Mouse (Mus musculus) kidney, embryonic 14.5 days (tissue): ENCODE measurements at regions not wholly inside any gene's neighbourhood (a gene's known extent, or its start where the extent isn't known, plus 50 kb on each side); places are given as distances from the start of the nearest gene placed in this dataset.

Experiments used
- ATAC-seq: fragments of 200-750 bp; cut with Nextera tagmentation; 2 replicates; pipeline ENCODE4 v1.8.0; 2017; ENCODE audit warnings: moderate number of reproducible peaks, mild to moderate bottlenecking, moderate TSS enrichment, moderate library complexity; ENCODE audit not compliant: low FRiP score, low TSS enrichment
- H3K27ac ChIP-seq: fragments of 300-500 bp; sonication (generic); 2 replicates; pipeline ENCODE4 v1.5.1; 2014; ENCODE audit warnings: low read depth, mild to moderate bottlenecking, low read length, moderate library complexity, mixed read lengths
- H3K27me3 ChIP-seq: fragments of 300-500 bp; sonication (generic); 2 replicates; pipeline ENCODE4 v1.6.1; 2014; ENCODE audit warnings: mild to moderate bottlenecking, low read length; ENCODE audit not compliant: control insufficient read depth, insufficient read depth
- H3K36me3 ChIP-seq: fragments of 300-500 bp; sonication (generic); 2 replicates; pipeline ENCODE4 v1.6.1; 2014; ENCODE audit warnings: low read length, mixed read lengths; ENCODE audit not compliant: control insufficient read depth, insufficient read depth
- H3K4me1 ChIP-seq: fragments of 300-500 bp; sonication (generic); 2 replicates; pipeline ENCODE4 v1.6.1; 2014; ENCODE audit warnings: low read length, mixed read lengths; ENCODE audit not compliant: control insufficient read depth, insufficient read depth
- H3K4me2 ChIP-seq: fragments of 300-500 bp; sonication (generic); replicated peaks from 2 replicates; pipeline ENCODE4 v1.6.1; 2014; ENCODE audit warnings: low read depth, mild to moderate bottlenecking, low read length
- H3K4me3 ChIP-seq: fragments of 300-500 bp; sonication (generic); 2 replicates; pipeline ENCODE4 v1.5.1; 2014; ENCODE audit warnings: mild to moderate bottlenecking, low read length
- H3K9ac ChIP-seq: fragments of 300-500 bp; sonication (generic); 2 replicates; pipeline ENCODE4 v1.6.1; 2014; ENCODE audit warnings: low read depth, mild to moderate bottlenecking, low read length, moderate library complexity
- H3K9me3 ChIP-seq: fragments of 300-500 bp; sonication (generic); 2 replicates; pipeline ENCODE4 v1.6.1; 2016; ENCODE audit warnings: low read length; ENCODE audit not compliant: control insufficient read depth
- WGBS: fragments of 180-500 bp; shearing (Covaris S2); extraction: QIAGEN DNeasy Blood & Tissue Kit; methylation state at CpG from one replicate; pipeline ENCODE4 v1.1.7; 2014; 5-methylcytosine and 5-hydroxymethylcytosine counted together

GRCm38 (mm10) chr4:95434543-95434942 lies 122.8 kb upstream of the Fggy start:
- Histone ChIP-seq H3K27ac (peak overlapping the region; percentile 24; the same call in 1 of the 2 replicates), H3K9ac (no peak overlapping the region), H3K27me3 (no peaks in the 10 kb centered on the region), H3K4me3 (no peak overlapping the region), H3K36me3 (no peaks in the 10 kb centered on the region), H3K4me1 (peaks cover 6% of the 10 kb centered on the region; the same call in 1 of the 2 replicates), H3K9me3 (no peaks in the 10 kb centered on the region), H3K4me2 (no peak overlapping the region)
- no peak for ATAC-seq
- 49% methylated on average over 4 of the region's 4 CpGs for WGBS

- H3K4me1 ChIP-seq: peaks cover 6% of the 10 kb centered on the region; the same call in 1 of the 2 replicates
- no peak overlapping the region; the same call in 1 of the 2 replicates for H3K27ac ChIP-seq
- no peaks in the 10 kb centered on the region for H3K9me3 ChIP-seq
- H3K36me3 ChIP-seq: no peaks in the 10 kb centered on the region
- no peak overlapping the region for H3K9ac ChIP-seq
- no peak for ATAC-seq
- H3K4me2 ChIP-seq: no peak overlapping the region
- WGBS: 42% methylated on average over 4 of the region's 4 CpGs
- no peaks in the 10 kb centered on the region for H3K27me3 ChIP-seq
- H3K4me3 ChIP-seq: no peak overlapping the region
Measured at GRCm38 (mm10) chr4:95435080-95435479, 122.2 kb upstream of the Fggy start.

- no peak overlapping the region for H3K4me3 ChIP-seq
- 29% methylated on average over 1 of the region's 1 CpGs for WGBS
- H3K27ac ChIP-seq: no peak overlapping the region
- ATAC-seq: no peak
- H3K36me3 ChIP-seq: no peaks in the 10 kb centered on the region
- no peaks in the 10 kb centered on the region for H3K9me3 ChIP-seq
- H3K4me2 ChIP-seq: no peak overlapping the region
- H3K4me1 ChIP-seq: no peaks in the 10 kb centered on the region; the same call in 1 of the 2 replicates
- no peaks in the 10 kb centered on the region for H3K27me3 ChIP-seq
- no peak overlapping the region for H3K9ac ChIP-seq
Measured at GRCm38 (mm10) chr4:95439834-95440233, 117.5 kb upstream of the Fggy start.

- 38% methylated on average over 12 of the region's 12 CpGs for WGBS
- Histone ChIP-seq H3K36me3 (no peaks in the 10 kb centered on the region), H3K27me3 (no peaks in the 10 kb centered on the region), H3K4me2 (no peak overlapping the region), H3K4me3 (no peak overlapping the region), H3K4me1 (no peaks in the 10 kb centered on the region; the same call in 1 of the 2 replicates), H3K27ac (peak overlapping the region; percentile 74), H3K9ac (no peak overlapping the region), H3K9me3 (no peaks in the 10 kb centered on the region)
- ATAC-seq: peak; percentile 92
Measured at GRCm38 (mm10) chr4:95443854-95444811, 113.2 kb upstream of the Fggy start.

- WGBS: 90% methylated on average over 1 of the region's 1 CpGs
- Histone ChIP-seq H3K4me2 (no peak overlapping the region), H3K27me3 (no peaks in the 10 kb centered on the region), H3K9me3 (no peaks in the 10 kb centered on the region), H3K27ac (no peak overlapping the region), H3K4me3 (no peak overlapping the region), H3K4me1 (no peaks in the 10 kb centered on the region), H3K36me3 (no peaks in the 10 kb centered on the region), H3K9ac (no peak overlapping the region)
- ATAC-seq: no peak
Measured at GRCm38 (mm10) chr4:95450286-95450685, 107.0 kb upstream of the Fggy start.

GRCm38 (mm10) chr4:95451831-95452230 lies 105.5 kb upstream of the Fggy start:
- Histone ChIP-seq H3K36me3 (no peaks in the 10 kb centered on the region), H3K27me3 (no peaks in the 10 kb centered on the region), H3K9ac (no peak overlapping the region), H3K4me3 (no peak overlapping the region), H3K9me3 (no peaks in the 10 kb centered on the region), H3K4me1 (no peaks in the 10 kb centered on the region), H3K4me2 (no peak overlapping the region), H3K27ac (no peak overlapping the region)
- ATAC-seq: no peak
- WGBS: 77% methylated on average over 3 of the region's 3 CpGs

- no peak overlapping the region for H3K9ac ChIP-seq
- H3K9me3 ChIP-seq: no peaks in the 10 kb centered on the region
- no peak overlapping the region for H3K4me3 ChIP-seq
- H3K4me2 ChIP-seq: no peak overlapping the region
- ATAC-seq: no peak
- no peak overlapping the region for H3K27ac ChIP-seq
- H3K4me1 ChIP-seq: no peaks in the 10 kb centered on the region
- H3K27me3 ChIP-seq: no peaks in the 10 kb centered on the region
- 94% methylated on average over 1 of the region's 1 CpGs for WGBS
- H3K36me3 ChIP-seq: no peaks in the 10 kb centered on the region
Measured at GRCm38 (mm10) chr4:95456318-95456717, 101.0 kb upstream of the Fggy start.

- Histone ChIP-seq H3K4me2 (no peak overlapping the region), H3K27ac (no peak overlapping the region), H3K4me3 (no peak overlapping the region), H3K4me1 (no peaks in the 10 kb centered on the region), H3K9ac (no peak overlapping the region), H3K27me3 (no peaks in the 10 kb centered on the region), H3K36me3 (no peaks in the 10 kb centered on the region), H3K9me3 (no peaks in the 10 kb centered on the region)
- WGBS: 87% methylated on average over 5 of the region's 5 CpGs
- no peak for ATAC-seq
Measured at GRCm38 (mm10) chr4:95456943-95457342, 100.4 kb upstream of the Fggy start.

- Histone ChIP-seq H3K9ac (no peak overlapping the region), H3K4me3 (no peak overlapping the region), H3K36me3 (no peaks in the 10 kb centered on the region), H3K4me1 (no peaks in the 10 kb centered on the region), H3K4me2 (no peak overlapping the region), H3K27me3 (no peaks in the 10 kb centered on the region), H3K27ac (no peak overlapping the region), H3K9me3 (no peaks in the 10 kb centered on the region)
- no peak for ATAC-seq
- WGBS: 86% methylated on average over 3 of the region's 3 CpGs
Measured at GRCm38 (mm10) chr4:95462476-95462875, 94.8 kb upstream of the Fggy start.
